Mouse (Mus musculus) adrenal gland, postnatal 14 days (tissue): ENCODE data around the gene Trabd2b. TPM values are rescaled to one million over a fixed set of nuclear protein-coding genes. Genes with fewer than 3 reads are reported as not detected.

Experiments used
- DNase-seq: peaks from one replicate; pipeline ENCODE4 v3.0.0; 2021; ENCODE audit warnings: mixed read lengths
- total RNA-seq: library from RNA; stranded (reverse); gene quantifications from 2 replicates; pipeline ENCODE4 v1.2.3, GENCODE M21; 2021

The Trabd2b gene
- total RNA-seq, 1 experiment from 2014 or later = 1.0 TPM

- DNase-seq = no peak
Observed at GRCm38 (mm10) chr4:114495688-114496426, 89.3 kb downstream of the Trabd2b start.

- no peak for DNase-seq
Observed at GRCm38 (mm10) chr4:114499650-114500049, 93.1 kb downstream of the Trabd2b start.

- no peak for DNase-seq
Observed at GRCm38 (mm10) chr4:114500317-114500716, 93.8 kb downstream of the Trabd2b start.

DNA sequence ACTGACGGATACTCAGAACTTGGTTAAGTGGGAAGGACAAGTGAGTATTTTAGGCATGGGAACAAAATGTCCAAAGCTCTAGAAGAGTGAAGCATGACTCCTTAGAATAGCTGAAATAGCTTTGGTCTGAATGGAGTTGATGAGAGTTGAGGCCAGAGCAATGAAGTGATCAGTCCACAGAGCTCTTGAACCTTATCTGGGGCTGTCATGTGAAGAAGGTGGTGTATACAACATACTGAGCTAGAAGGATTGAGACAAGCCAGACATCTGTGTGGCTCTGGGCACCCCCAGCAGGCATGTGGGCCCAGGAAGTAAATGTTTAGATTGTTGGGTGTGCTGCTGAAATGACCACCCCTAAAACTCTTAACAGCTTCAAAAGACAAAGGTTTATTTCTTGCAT is 94.5 kb downstream of the Trabd2b start:
- no peak for DNase-seq

DNA sequence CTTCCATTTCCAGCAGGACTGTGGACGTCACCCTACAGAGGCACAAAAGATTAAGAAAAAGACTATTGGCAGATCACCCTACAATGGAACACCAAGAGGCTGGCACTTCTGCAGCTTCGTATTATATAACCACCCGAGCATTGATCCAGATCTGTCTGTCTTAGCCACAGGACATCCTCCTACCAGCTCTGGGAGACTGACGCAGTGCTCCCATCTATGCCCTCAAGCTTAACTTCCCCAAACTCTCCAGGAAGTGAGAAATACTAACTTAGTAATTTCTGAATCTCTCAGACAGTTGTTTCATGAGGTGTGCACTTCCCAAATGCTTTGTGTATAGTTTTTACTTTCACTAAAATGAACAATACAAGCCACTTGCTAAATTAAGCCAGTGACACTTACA is 95.1 kb downstream of the Trabd2b start:
- no peak for DNase-seq

DNA sequence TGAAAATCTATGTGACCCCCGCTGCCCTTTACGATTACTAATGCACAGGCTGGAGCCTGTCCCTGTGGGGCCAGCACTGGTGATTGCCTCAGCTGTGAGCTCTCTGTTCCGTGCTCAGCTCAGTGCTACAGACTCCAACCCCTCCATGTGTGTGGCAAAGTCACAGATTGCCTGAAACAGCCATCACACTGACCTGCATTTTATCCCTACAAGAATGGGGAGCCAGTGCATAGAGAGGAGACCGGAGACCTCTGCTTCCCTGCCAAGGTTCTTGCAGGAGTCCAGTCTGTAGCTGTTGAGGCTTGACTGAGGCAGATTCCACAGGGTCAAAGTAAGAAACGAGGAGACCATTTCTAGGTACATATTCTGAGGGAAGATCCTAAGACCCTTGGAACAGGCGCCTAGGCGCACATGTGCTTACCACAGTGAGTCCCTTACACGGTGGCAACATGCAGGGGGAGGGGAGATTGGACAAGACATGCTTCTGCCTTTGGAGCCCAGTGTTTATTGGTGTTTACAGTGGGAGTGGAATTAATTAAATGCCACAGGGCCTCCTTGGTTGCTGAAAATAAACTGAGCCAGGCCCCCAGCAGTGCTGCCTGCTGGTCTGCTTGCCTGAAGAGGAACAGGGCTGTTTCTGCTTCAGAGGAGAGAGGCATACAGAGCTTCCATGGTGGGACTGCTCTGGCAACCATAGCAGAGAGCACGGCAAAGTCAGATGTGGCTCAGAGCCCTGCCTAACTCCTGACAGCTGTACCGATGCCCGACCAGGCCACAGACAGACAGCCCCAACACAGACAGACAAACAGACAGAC is 97.9 kb downstream of the Trabd2b start:
- no peak for DNase-seq

DNA sequence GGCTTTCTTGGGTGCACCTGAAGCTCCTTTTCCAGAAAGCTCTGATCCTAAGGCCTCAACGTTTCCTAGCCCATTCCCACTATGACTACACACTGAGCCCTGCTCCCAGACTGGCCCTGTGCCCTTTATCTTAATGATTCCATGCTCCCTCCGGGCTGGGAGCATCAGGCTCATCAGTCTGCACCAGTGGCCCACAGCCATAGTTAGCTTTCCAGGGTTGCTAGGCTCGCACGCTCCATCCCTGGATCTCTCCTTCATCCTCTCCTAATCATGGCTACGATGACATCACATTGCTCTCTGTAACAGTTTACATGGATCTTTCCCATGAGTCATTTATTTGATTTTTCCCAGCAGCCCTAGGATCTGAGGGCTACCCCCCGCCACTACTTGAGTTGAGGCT is 103.1 kb downstream of the Trabd2b start:
- DNase-seq = no peak

- no peak for DNase-seq
Observed at GRCm38 (mm10) chr4:114511649-114512048, 105.1 kb downstream of the Trabd2b start.

GRCm38 (mm10) chr4:114513149-114513548 is 106.6 kb downstream of the Trabd2b start:
- DNase-seq = no peak

DNA sequence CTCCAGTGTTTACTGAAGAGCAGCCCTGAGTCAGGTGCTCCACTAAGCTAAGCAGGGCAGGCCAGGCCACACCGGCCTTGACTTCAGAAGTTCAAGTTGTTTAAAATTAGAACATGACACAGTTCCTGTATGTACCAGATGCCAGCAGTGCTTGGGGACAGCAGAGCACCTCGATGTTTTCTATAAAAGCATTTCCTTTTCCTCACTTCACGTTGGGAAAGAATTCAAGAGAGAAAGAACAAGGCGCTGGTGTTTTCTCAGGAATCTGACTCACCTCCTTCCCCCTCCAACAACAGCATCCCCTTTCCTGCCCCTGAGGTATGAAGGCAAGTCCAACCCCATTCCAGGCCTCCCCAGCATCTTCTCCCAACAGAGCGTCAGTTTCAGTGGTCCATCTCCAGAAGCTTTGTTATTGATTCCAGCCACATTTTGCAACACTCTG is 108.8 kb downstream of the Trabd2b start:
- no peak for DNase-seq

GRCm38 (mm10) chr4:114516651-114517050 is 110.1 kb downstream of the Trabd2b start:
- no peak for DNase-seq

GRCm38 (mm10) chr4:114518061-114518460 is 111.5 kb downstream of the Trabd2b start:
- no peak for DNase-seq

- no peak for DNase-seq
Observed at GRCm38 (mm10) chr4:114518571-114518970, 112.0 kb downstream of the Trabd2b start.

DNA sequence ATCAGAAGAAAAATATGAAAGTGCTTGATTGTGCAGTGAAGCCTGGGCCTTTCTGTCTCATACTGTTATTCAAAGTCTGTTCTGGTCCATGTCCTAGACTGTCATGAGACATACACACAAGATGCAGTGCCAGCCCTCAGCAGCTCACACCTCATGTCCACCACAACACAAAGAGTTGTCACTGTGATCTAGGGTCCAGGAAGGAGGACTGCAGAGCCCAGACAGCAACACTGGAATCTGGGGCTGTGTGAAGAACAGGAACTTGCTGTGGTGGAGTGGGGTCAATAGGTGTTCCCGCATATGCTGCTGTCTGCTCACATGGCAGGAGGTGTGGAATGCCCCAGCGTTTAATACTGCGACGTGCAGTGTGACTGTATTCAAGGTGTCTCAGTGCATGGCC is 112.8 kb downstream of the Trabd2b start:
- DNase-seq = no peak

DNA sequence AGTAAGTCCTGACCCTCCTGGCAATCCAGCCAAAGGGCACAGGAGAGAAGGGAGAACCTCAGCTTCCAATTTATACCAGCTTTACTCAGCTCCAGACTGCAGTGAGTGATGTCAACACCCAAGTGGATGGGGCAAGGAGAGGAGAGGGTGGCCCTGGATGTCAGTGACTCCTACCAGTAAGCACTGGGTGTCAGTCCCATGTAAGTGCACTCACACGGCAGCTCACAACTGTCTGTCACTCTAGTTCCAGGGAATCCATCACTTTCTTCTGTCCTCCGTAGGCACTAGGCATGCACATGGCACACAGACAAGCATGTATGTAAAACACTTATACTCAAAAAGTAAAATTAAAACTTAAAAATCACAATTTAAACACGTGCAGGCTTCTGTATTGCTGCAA is 113.4 kb downstream of the Trabd2b start:
- no peak for DNase-seq

- no peak for DNase-seq
Observed at GRCm38 (mm10) chr4:114523335-114524188, 117.0 kb downstream of the Trabd2b start.

- peak; percentile 61 for DNase-seq
Observed at GRCm38 (mm10) chr4:114531591-114531990, 125.1 kb downstream of the Trabd2b start.

DNA sequence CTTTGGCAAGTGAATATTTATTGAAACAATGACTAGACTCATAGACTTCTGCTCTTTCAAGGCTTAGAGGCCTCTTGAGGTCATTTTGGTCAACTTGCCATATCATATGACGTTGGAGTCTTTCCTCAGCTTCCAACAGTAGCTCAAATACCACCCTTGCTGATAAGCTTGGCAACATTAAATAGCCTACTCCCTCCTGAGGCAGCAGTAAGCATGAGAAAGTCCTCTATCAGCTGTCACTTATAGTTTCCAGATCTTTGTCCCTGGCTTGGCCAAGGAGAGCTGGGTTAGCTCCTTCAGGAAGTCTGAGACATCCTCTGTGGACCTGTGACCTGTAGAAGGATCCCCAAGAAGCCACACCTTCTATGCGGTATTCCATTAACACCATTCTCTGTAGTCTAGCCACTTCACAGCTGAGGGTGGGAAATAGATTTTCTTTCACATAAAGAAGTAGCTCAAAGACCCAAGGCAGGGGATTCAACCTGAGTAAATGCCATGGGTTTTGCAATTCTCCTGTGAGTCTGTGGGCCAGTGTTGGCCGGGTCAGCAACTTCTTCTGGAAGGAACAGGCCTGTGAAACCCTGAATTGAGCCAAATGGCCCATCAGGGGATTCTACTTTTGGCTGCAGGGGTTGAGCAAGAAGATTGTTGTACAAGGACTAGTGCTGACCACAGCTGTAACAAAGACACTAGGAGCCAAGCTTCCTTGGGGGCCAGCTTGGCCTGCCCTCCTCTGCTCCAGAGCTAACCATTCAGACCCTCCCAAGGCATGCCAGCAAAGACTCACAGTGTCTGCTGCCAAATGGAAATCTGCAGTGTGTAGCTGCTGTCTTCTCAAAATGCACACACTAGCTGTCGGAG is 127.6 kb downstream of the Trabd2b start:
- DNase-seq = peak; percentile 71

- DNase-seq = no peak
Observed at GRCm38 (mm10) chr4:114537376-114537974, 131.0 kb downstream of the Trabd2b start.

DNA sequence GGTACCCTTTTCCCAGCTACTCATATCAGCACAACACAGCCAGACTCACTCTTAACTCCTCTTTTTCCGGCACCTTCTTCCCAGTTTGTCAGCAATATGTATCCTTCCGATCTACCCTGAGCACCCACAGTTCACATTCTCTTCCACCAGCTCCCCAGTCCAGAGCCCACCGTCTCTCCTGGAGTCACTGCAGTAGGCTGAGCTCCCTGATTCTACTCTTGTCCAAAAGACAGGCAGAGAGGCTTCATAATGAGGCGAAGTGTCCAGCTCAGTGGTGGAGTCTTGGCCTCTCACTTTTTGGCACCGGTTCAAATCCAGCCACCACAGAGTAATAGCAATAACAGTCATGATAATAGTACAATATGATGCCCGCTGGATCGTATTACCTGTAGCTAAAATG is 133.5 kb downstream of the Trabd2b start:
- DNase-seq = no peak

DNA sequence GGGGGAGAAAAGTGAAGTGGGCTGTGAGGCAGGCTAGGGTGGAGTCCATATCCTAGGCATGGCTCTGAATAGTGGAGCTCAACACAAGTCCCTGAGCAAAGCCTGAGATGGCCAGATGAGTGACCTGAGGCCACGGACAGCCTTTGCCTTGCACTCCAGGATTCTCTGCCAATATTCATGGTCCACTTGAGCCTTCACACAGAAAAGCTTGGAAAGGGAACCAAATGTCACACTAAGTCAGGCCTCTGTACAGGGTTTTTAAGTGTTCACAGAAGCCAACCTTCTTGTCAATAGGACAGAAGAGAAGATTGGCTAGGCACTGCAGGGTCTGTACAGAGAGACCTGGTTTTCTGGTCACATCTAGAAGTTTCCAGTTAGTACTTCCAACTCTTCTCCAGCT is 134.7 kb downstream of the Trabd2b start:
- DNase-seq = no peak
